Mouse (Mus musculus): ENCODE measurements around the gene Rhot2. TPM values are rescaled to one million over a fixed set of nuclear protein-coding genes. Genes with fewer than 3 reads are reported as not detected.

Rhot2 gene
- total and polyA plus RNA-seq, 3 experiments, result 16.2 to 33.8 (median 17.3) TPM

GRCm38 (mm10) chr17:25836397-25837075 lies 8.1 kb downstream of the Rhot2 start:
- Histone ChIP-seq H3K4me1 (ENCODE audit: control insufficient read depth in 1 of 2, insufficient read depth in 2 of 2) (peaks cover 13 to 24% of the 10 kb centered on the region in 2 experiments), H3K9ac (ENCODE audit: insufficient read depth, low read depth) (no peak overlapping the region), H3K27me3 (replicated peaks) (no peaks in the 10 kb centered on the region), H3K4me3 (replicated peaks in 1 of 3; ENCODE audit: low read depth in 2 of 3, low read length in 2 of 3, poor library complexity in 1 of 3) (no peak overlapping the region), H3K79me2 (replicated peaks; ENCODE audit: control insufficient read depth, extremely low read depth, insufficient read depth, poor library complexity, severe bottlenecking) (peaks cover 9% of the 10 kb centered on the region), H3K9me3 (replicated peaks; ENCODE audit: low read length) (no peaks in the 10 kb centered on the region), H3K36me3 (replicated peaks in 1 of 2; ENCODE audit: control insufficient read depth in 1 of 2, insufficient read depth in 1 of 2, low read length in 1 of 2) (peaks cover 65 to 76% of the 10 kb centered on the region in 2 experiments), H3K27ac (ENCODE audit: insufficient read depth, low read depth) (no peak overlapping the region), H3K4me2 (ENCODE audit: insufficient read depth, low read depth, poor library complexity, severe bottlenecking) (no peak overlapping the region)
- in situ Hi-C loops (cut with MboI; ENCODE audit: low pct_ligation_motif_present, low pct_unique_long_range_greater_than_20kb, low sequenced_read_pairs), result no loop called here
- dilution Hi-C loops (cut with MboI; ENCODE audit: extremely low pct_ligation_motif_present, extremely low pct_unique_long_range_greater_than_20kb, low sequenced_read_pairs), result no loop called here
- TF ChIP-seq CTCF (conservative IDR thresholded peaks at IDR 0.05 in 1 of 2, IDR thresholded peaks at IDR 0.05 in 1 of 2; ENCODE audit: low read depth in 2 of 2, low read length in 2 of 2), result no peak
- no peak for TF ChIP-seq MXI1 (IDR thresholded peaks at IDR 0.05; ENCODE audit: low read depth, low read length)
- TF ChIP-seq GABPA (IDR thresholded peaks at IDR 0.05; ENCODE audit: insufficient replicate concordance, low read depth, low read length), result no peak
- TF ChIP-seq MEF2A (IDR thresholded peaks at IDR 0.05; ENCODE audit: borderline replicate concordance, low read depth, low read length), result no peak
- TF ChIP-seq USF2 (conservative IDR thresholded peaks at IDR 0.05; ENCODE audit: low read depth, low read length), result no peak
- no peak for TF ChIP-seq NRF1 (IDR thresholded peaks at IDR 0.05; ENCODE audit: low read depth, low read length)
- no peak for TF ChIP-seq PAX5 (IDR thresholded peaks at IDR 0.05; ENCODE audit: low read length)
- TF ChIP-seq NELFE (IDR thresholded peaks at IDR 0.05; ENCODE audit: low read depth, low read length), result no peak
- no peak for TF ChIP-seq CHD2 (IDR thresholded peaks at IDR 0.05; ENCODE audit: low read length)
- TF ChIP-seq ZMIZ1 (IDR thresholded peaks at IDR 0.05; ENCODE audit: low read depth, low read length), result no peak
- TF ChIP-seq UBTF (IDR thresholded peaks at IDR 0.05; ENCODE audit: low read depth, low read length), result no peak
- TF ChIP-seq RAD21 (IDR thresholded peaks at IDR 0.05; ENCODE audit: low read depth, low read length), result no peak
- TF ChIP-seq EP300 (IDR thresholded peaks at IDR 0.05; ENCODE audit: low read length), result no peak
- no peak for TF ChIP-seq TBP (conservative IDR thresholded peaks at IDR 0.05; ENCODE audit: low read depth, low read length)
- no peak for TF ChIP-seq CHD1 (IDR thresholded peaks at IDR 0.05; ENCODE audit: low read depth, low read length)
- TF ChIP-seq USF1 (IDR thresholded peaks at IDR 0.05; ENCODE audit: low read depth, low read length), result no peak
- no peak for TF ChIP-seq SMC3 (IDR thresholded peaks at IDR 0.05; ENCODE audit: low read depth, low read length)
- TF ChIP-seq ZKSCAN1 (IDR thresholded peaks at IDR 0.05; ENCODE audit: borderline replicate concordance, low read depth, low read length), result no peak
- no peak for DNase-seq (ENCODE audit: extremely low read depth)

DNA sequence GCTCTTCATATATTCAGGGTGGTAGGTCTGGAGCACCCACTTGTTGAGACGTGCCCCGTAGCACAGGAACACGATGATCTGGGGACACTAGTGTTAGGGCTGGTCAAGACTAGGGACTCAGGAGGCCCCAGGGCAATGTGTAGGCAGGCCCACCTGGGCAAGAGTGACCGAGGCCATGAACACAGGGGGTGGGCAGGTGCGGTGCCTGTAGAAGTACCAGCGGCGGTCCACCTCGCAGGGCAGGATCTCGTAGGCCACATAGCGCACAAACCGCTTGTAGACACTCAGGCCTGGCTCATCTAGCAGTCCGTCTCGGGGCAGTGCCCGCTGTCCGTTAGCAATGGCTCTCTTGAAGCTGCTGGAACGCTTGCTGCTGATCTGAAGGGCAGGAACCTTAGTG lies 8.8 kb downstream of the Rhot2 start:
- dilution Hi-C loops (cut with MboI; ENCODE audit: extremely low pct_ligation_motif_present, extremely low pct_unique_long_range_greater_than_20kb, low sequenced_read_pairs), result no loop called here
- H3K27me3 ChIP-seq (replicated peaks), result no peaks in the 10 kb centered on the region
- H3K9me3 ChIP-seq (replicated peaks; ENCODE audit: low read length), result no peaks in the 10 kb centered on the region
- H3K4me3 ChIP-seq (replicated peaks in 1 of 3; ENCODE audit: low read depth in 2 of 3, low read length in 2 of 3, poor library complexity in 1 of 3), result no peak overlapping the region
- no peak for TF ChIP-seq SMC3 (IDR thresholded peaks at IDR 0.05; ENCODE audit: low read depth, low read length)
- TF ChIP-seq MAFK (IDR thresholded peaks at IDR 0.05; ENCODE audit: insufficient replicate concordance, low read length), result no peak
- TF ChIP-seq MAZ (IDR thresholded peaks at IDR 0.05; ENCODE audit: low read depth, low read length), result no peak
- TF ChIP-seq CTCF (conservative IDR thresholded peaks at IDR 0.05 in 1 of 2, IDR thresholded peaks at IDR 0.05 in 1 of 2; ENCODE audit: low read depth in 2 of 2, low read length in 2 of 2), result no peak
- TF ChIP-seq E2F4 (IDR thresholded peaks at IDR 0.05; ENCODE audit: insufficient replicate concordance, low read depth, low read length), result no peak
- no peak for TF ChIP-seq ZNF384 (IDR thresholded peaks at IDR 0.05; ENCODE audit: low read depth, low read length)
- no peak for TF ChIP-seq POLR2A (IDR thresholded peaks at IDR 0.05; ENCODE audit: low read depth, low read length)
- no peak for TF ChIP-seq IRF4 (IDR thresholded peaks at IDR 0.05; ENCODE audit: low read depth, low read length)
- no peak for TF ChIP-seq MAX (IDR thresholded peaks at IDR 0.05; ENCODE audit: low read length)
- no peak for TF ChIP-seq NELFE (IDR thresholded peaks at IDR 0.05; ENCODE audit: low read depth, low read length)
- no peak for TF ChIP-seq KAT2A (IDR thresholded peaks at IDR 0.05; ENCODE audit: insufficient replicate concordance, low read length)
- TF ChIP-seq JUND (conservative IDR thresholded peaks at IDR 0.05; ENCODE audit: low read depth, low read length), result no peak
- no peak for TF ChIP-seq ZC3H11A (IDR thresholded peaks at IDR 0.05; ENCODE audit: low read depth, low read length)
- TF ChIP-seq USF2 (conservative IDR thresholded peaks at IDR 0.05; ENCODE audit: low read depth, low read length), result no peak
- TF ChIP-seq SIN3A (IDR thresholded peaks at IDR 0.05; ENCODE audit: low read length), result no peak
- no peak for TF ChIP-seq HCFC1 (IDR thresholded peaks at IDR 0.05; ENCODE audit: low read depth, low read length)
- no peak for TF ChIP-seq TBP (conservative IDR thresholded peaks at IDR 0.05; ENCODE audit: low read depth, low read length)
- no peak for TF ChIP-seq JUN (IDR thresholded peaks at IDR 0.05; ENCODE audit: insufficient read depth, low read depth, low read length)
- no peak for TF ChIP-seq TCF12 (IDR thresholded peaks at IDR 0.05; ENCODE audit: low read depth, low read length)
- TF ChIP-seq BHLHE40 (IDR thresholded peaks at IDR 0.05; ENCODE audit: low read depth, low read length), result no peak
- in situ Hi-C loops (cut with MboI; ENCODE audit: low pct_ligation_motif_present, low pct_unique_long_range_greater_than_20kb, low sequenced_read_pairs), result no loop called here
- no peak overlapping the region for H3K4me2 ChIP-seq (ENCODE audit: insufficient read depth, low read depth, poor library complexity, severe bottlenecking)
- peaks cover 14% of the 10 kb centered on the region for H3K79me2 ChIP-seq (replicated peaks; ENCODE audit: control insufficient read depth, extremely low read depth, insufficient read depth, poor library complexity, severe bottlenecking)
- DNase-seq (ENCODE audit: extremely low read depth), result no peak
- H3K4me1 ChIP-seq (ENCODE audit: control insufficient read depth in 1 of 2, insufficient read depth in 2 of 2), result peaks cover 16 to 31% of the 10 kb centered on the region in 2 experiments
- H3K27ac ChIP-seq (ENCODE audit: insufficient read depth, low read depth), result no peak overlapping the region
- no peak overlapping the region for H3K9ac ChIP-seq (ENCODE audit: insufficient read depth, low read depth)
- H3K36me3 ChIP-seq (replicated peaks in 1 of 2; ENCODE audit: control insufficient read depth in 1 of 2, insufficient read depth in 1 of 2, low read length in 1 of 2), result peaks cover 64 to 76% of the 10 kb centered on the region in 2 experiments
